Mouse (Mus musculus) heart, adult 9 months (tissue): ENCODE measurements around the gene Tex10.

Experiments used
- DNase-seq, 2 experiments: peaks; one replicate each; pipeline ENCODE4 v3.0.0; 2022; ENCODE audit warnings: low spot score in 2 of 2

The Tex10 gene

GRCm38 (mm10) chr4:48472792-48473650 lies at the start of gene Tex10:
TSS of gene Tex10 (minus strand) at chr4:48473459.
- DNase-seq: peak; percentile 89 to 90

- no peak for DNase-seq
These were observed 37.6 kb upstream of the Tex10 start for GRCm38 (mm10) chr4:48510861-48511260.

- DNase-seq: no peak
These were observed 19.3 kb upstream of the Tex10 start for GRCm38 (mm10) chr4:48492510-48492909.

GRCm38 (mm10) chr4:48491290-48491743 lies 18.1 kb upstream of the Tex10 start:
- no peak for DNase-seq

- DNase-seq: no peak
These were observed 15.7 kb upstream of the Tex10 start for GRCm38 (mm10) chr4:48488916-48489315.

GRCm38 (mm10) chr4:48481287-48481686 lies 8.0 kb upstream of the Tex10 start:
- DNase-seq: no peak

GRCm38 (mm10) chr4:48473651-48474011 lies 372 bp upstream of the Tex10 start:
- DNase-seq: no peak

GRCm38 (mm10) chr4:48472052-48472791 lies 1.0 kb downstream of the Tex10 start:
- DNase-seq: no peak

- no peak for DNase-seq
These were observed 2.3 kb downstream of the Tex10 start for GRCm38 (mm10) chr4:48470977-48471376.

GRCm38 (mm10) chr4:48461060-48461459 lies 12.2 kb downstream of the Tex10 start:
- no peak for DNase-seq

- DNase-seq: no peak
These were observed 14.8 kb downstream of the Tex10 start for GRCm38 (mm10) chr4:48458436-48458835.

GRCm38 (mm10) chr4:48454106-48454773 lies 19.0 kb downstream of the Tex10 start:
- DNase-seq: no peak

- DNase-seq: no peak
These were observed 45.2 kb downstream of the Tex10 start for GRCm38 (mm10) chr4:48428054-48428453.

GRCm38 (mm10) chr4:48427413-48427812 lies 45.8 kb downstream of the Tex10 start:
- no peak for DNase-seq

GRCm38 (mm10) chr4:48423738-48424137 lies 49.5 kb downstream of the Tex10 start:
- DNase-seq: no peak

GRCm38 (mm10) chr4:48422633-48423032 lies 50.6 kb downstream of the Tex10 start:
- DNase-seq: no peak

- no peak for DNase-seq
These were observed 54.3 kb downstream of the Tex10 start for GRCm38 (mm10) chr4:48418831-48419468.

GRCm38 (mm10) chr4:48415838-48416335 lies 57.4 kb downstream of the Tex10 start:
- DNase-seq: peak; percentile 37 to 43

GRCm38 (mm10) chr4:48413473-48413872 lies 59.8 kb downstream of the Tex10 start:
- no peak for DNase-seq

- DNase-seq: peak; percentile 9 to 23
These were observed 65.8 kb downstream of the Tex10 start for GRCm38 (mm10) chr4:48407350-48408039.
